Mouse (Mus musculus): ENCODE measurements around the gene Gaa. TPM values are rescaled to one million over a fixed set of nuclear protein-coding genes. Genes with fewer than 3 reads are reported as not detected.
A peak's percentile ranks its signal among the peaks of the same experiment; 100 is the strongest.
"Not testable (repeated sequence)": the region's sequence is repeated elsewhere in the genome, so short reads cannot be mapped to it uniquely, and the experiment has no call there.

The Gaa gene
- total RNA-seq, 4 experiments from 2014 or later = 128 to 162 (median 139) TPM

- DNase-seq = not testable (repeated sequence)
Observed at GRCm38 (mm10) chr11:119256557-119256956, 11.1 kb upstream of the Gaa start.

GRCm38 (mm10) chr11:119258216-119258571 is 9.5 kb upstream of the Gaa start:
- no peak for DNase-seq

- DNase-seq = peak; percentile 58
Observed at GRCm38 (mm10) chr11:119258572-119259322, 8.9 kb upstream of the Gaa start.

GRCm38 (mm10) chr11:119259977-119260376 is 7.7 kb upstream of the Gaa start:
- DNase-seq = no peak

- DNase-seq = no peak
Observed at GRCm38 (mm10) chr11:119264413-119264812, 3.3 kb upstream of the Gaa start.

- no peak for DNase-seq
Observed at GRCm38 (mm10) chr11:119265811-119266210, 1.9 kb upstream of the Gaa start.

- DNase-seq = no peak
Observed at GRCm38 (mm10) chr11:119267241-119267674, 429 bp upstream of the Gaa start.

GRCm38 (mm10) chr11:119268557-119269195 is 989 bp downstream of the Gaa start:
- no peak for DNase-seq

GRCm38 (mm10) chr11:119272492-119272891 is 4.8 kb downstream of the Gaa start:
- DNase-seq = not testable (repeated sequence)

- DNase-seq = no peak
Observed at GRCm38 (mm10) chr11:119273186-119273930, 5.7 kb downstream of the Gaa start.

- no peak for DNase-seq
Observed at GRCm38 (mm10) chr11:119281030-119281429, 13.3 kb downstream of the Gaa start.

- no peak for DNase-seq
Observed at GRCm38 (mm10) chr11:119285791-119286527, 18.3 kb downstream of the Gaa start.

GRCm38 (mm10) chr11:119287207-119287992 is 19.7 kb downstream of the Gaa start:
- DNase-seq = no peak

- not testable (repeated sequence) for DNase-seq
Observed at GRCm38 (mm10) chr11:119292861-119293260, 25.2 kb downstream of the Gaa start.

GRCm38 (mm10) chr11:119297996-119298395 is 30.3 kb downstream of the Gaa start:
- DNase-seq = no peak

GRCm38 (mm10) chr11:119298917-119299316 is 31.2 kb downstream of the Gaa start:
- no peak for DNase-seq

- DNase-seq = peak; percentile 89
Observed at GRCm38 (mm10) chr11:119299391-119300245, 31.9 kb downstream of the Gaa start, which contains the start of gene Eif4a3. TSS of gene Eif4a3 (minus strand) at chr11:119300089.

- no peak for DNase-seq
Observed at GRCm38 (mm10) chr11:119300246-119300935, 32.7 kb downstream of the Gaa start.

- DNase-seq = no peak
Observed at GRCm38 (mm10) chr11:119300986-119301385, 33.3 kb downstream of the Gaa start.
